Mouse (Mus musculus): ENCODE measurements around the gene Trmt44. TPM values are rescaled to one million over a fixed set of nuclear protein-coding genes. Genes with fewer than 3 reads are reported as not detected.

Trmt44 gene
- total and polyA plus RNA-seq, 3 experiments = 6.5 to 7.9 (median 7.5) TPM

DNA sequence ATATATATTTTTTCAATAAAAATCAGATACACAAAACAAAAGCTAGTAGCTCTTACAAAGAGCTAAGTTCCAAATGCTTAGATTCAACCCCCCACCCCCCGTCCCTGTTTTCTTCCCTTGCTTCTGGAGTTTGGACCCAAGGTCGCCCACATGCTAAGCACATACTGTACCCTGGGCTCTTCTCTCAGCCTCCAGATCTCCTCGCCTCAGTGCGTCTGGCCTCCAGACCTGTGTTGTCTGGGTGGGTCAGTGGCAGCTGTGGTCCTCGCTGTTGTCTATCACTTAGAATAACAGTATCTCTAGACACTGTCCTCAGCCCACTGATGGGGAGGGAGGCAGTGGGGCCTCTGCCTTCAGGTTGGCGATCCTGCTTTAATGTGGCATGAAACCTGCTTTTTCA, 18.4 kb upstream of the Trmt44 start:
- no peak overlapping the region for H3K4me3 ChIP-seq (replicated peaks in 1 of 3; ENCODE audit: low read depth in 2 of 3, low read length in 2 of 3, poor library complexity in 1 of 3)
- in situ Hi-C loops (cut with MboI; ENCODE audit: low pct_ligation_motif_present, low pct_unique_long_range_greater_than_20kb, low sequenced_read_pairs) = no loop called here
- H3K79me2 ChIP-seq (replicated peaks; ENCODE audit: control insufficient read depth, extremely low read depth, insufficient read depth, poor library complexity, severe bottlenecking) = no peaks in the 10 kb centered on the region
- TF ChIP-seq CTCF (conservative IDR thresholded peaks at IDR 0.05 in 1 of 2, IDR thresholded peaks at IDR 0.05 in 1 of 2; ENCODE audit: low read depth in 2 of 2, low read length in 2 of 2) (no peak), RAD21 (IDR thresholded peaks at IDR 0.05; ENCODE audit: low read depth, low read length) (no peak), TBP (conservative IDR thresholded peaks at IDR 0.05; ENCODE audit: low read depth, low read length) (no peak), ZC3H11A (IDR thresholded peaks at IDR 0.05; ENCODE audit: low read depth, low read length) (no peak), MXI1 (IDR thresholded peaks at IDR 0.05; ENCODE audit: low read depth, low read length) (no peak), JUN (IDR thresholded peaks at IDR 0.05; ENCODE audit: insufficient read depth, low read depth, low read length) (no peak)
- no peak overlapping the region for H3K27ac ChIP-seq (ENCODE audit: insufficient read depth, low read depth)
- H3K36me3 ChIP-seq (replicated peaks in 1 of 2; ENCODE audit: control insufficient read depth in 1 of 2, insufficient read depth in 1 of 2, low read length in 1 of 2) = peaks cover 68 to 95% of the 10 kb centered on the region in 2 experiments
- H3K9me3 ChIP-seq (replicated peaks; ENCODE audit: low read length) = peaks cover 11% of the 10 kb centered on the region
- dilution Hi-C loops (cut with MboI; ENCODE audit: extremely low pct_ligation_motif_present, extremely low pct_unique_long_range_greater_than_20kb, low sequenced_read_pairs) = no loop called here
- H3K27me3 ChIP-seq (replicated peaks) = no peaks in the 10 kb centered on the region
- no peak overlapping the region for H3K9ac ChIP-seq (ENCODE audit: insufficient read depth, low read depth)
- DNase-seq (ENCODE audit: extremely low read depth) = no peak
- H3K4me2 ChIP-seq (ENCODE audit: insufficient read depth, low read depth, poor library complexity, severe bottlenecking) = no peak overlapping the region
- H3K4me1 ChIP-seq (ENCODE audit: control insufficient read depth in 1 of 2, insufficient read depth in 2 of 2) = no peaks in the 10 kb centered on the region

DNA sequence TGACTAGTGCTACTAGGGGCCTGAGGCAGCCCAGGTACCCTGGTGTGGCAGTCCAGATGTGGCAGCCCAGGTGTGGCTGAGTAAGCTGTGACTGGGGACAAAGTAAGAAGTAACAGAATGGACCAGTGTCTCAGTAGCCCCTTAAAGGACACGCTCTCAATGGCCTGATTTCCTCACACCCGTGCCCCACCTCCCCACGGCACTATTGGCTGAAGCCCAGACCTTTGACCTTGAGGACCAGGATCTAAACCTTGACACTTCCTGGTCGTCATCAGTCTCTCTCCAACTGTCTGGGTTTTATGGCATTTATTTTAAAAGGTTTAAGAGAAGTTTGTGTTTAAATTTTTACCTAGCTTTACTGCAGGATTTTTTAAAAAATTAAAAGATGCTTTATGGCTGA, 18.0 kb upstream of the Trmt44 start:
- no peak for TF ChIP-seq SIN3A (IDR thresholded peaks at IDR 0.05; ENCODE audit: low read length)
- TF ChIP-seq NRF1 (IDR thresholded peaks at IDR 0.05; ENCODE audit: low read depth, low read length) = no peak
- TF ChIP-seq SMC3 (IDR thresholded peaks at IDR 0.05; ENCODE audit: low read depth, low read length) = no peak
- TF ChIP-seq MYC (IDR thresholded peaks at IDR 0.05; ENCODE audit: low read depth, low read length) = no peak
- TF ChIP-seq E2F4 (IDR thresholded peaks at IDR 0.05; ENCODE audit: insufficient replicate concordance, low read depth, low read length) = no peak
- TF ChIP-seq BHLHE40 (IDR thresholded peaks at IDR 0.05; ENCODE audit: low read depth, low read length) = no peak
- no peak for TF ChIP-seq NELFE (IDR thresholded peaks at IDR 0.05; ENCODE audit: low read depth, low read length)
- no peak for TF ChIP-seq ETS1 (conservative IDR thresholded peaks at IDR 0.05; ENCODE audit: low read depth, low read length)
- no peak for TF ChIP-seq ELF1 (IDR thresholded peaks at IDR 0.05; ENCODE audit: low read depth, low read length)
- TF ChIP-seq RAD21 (IDR thresholded peaks at IDR 0.05; ENCODE audit: low read depth, low read length) = no peak
- TF ChIP-seq IRF4 (IDR thresholded peaks at IDR 0.05; ENCODE audit: low read depth, low read length) = no peak
- TF ChIP-seq CTCF (conservative IDR thresholded peaks at IDR 0.05 in 1 of 2, IDR thresholded peaks at IDR 0.05 in 1 of 2; ENCODE audit: low read depth in 2 of 2, low read length in 2 of 2) = no peak
- TF ChIP-seq USF2 (conservative IDR thresholded peaks at IDR 0.05; ENCODE audit: low read depth, low read length) = no peak
- H3K27ac ChIP-seq (ENCODE audit: insufficient read depth, low read depth) = no peak overlapping the region

More for the DNA sequence above, 18.0 kb upstream of the Trmt44 start:
- Histone ChIP-seq H3K9me3 (replicated peaks; ENCODE audit: low read length) (peaks cover 6% of the 10 kb centered on the region), H3K4me3 (replicated peaks in 1 of 3; ENCODE audit: low read depth in 2 of 3, low read length in 2 of 3, poor library complexity in 1 of 3) (no peak overlapping the region), H3K4me2 (ENCODE audit: insufficient read depth, low read depth, poor library complexity, severe bottlenecking) (no peak overlapping the region), H3K9ac (ENCODE audit: insufficient read depth, low read depth) (no peak overlapping the region), H3K79me2 (replicated peaks; ENCODE audit: control insufficient read depth, extremely low read depth, insufficient read depth, poor library complexity, severe bottlenecking) (no peaks in the 10 kb centered on the region), H3K36me3 (replicated peaks in 1 of 2; ENCODE audit: control insufficient read depth in 1 of 2, insufficient read depth in 1 of 2, low read length in 1 of 2) (peaks cover 68 to 95% of the 10 kb centered on the region in 2 experiments), H3K4me1 (ENCODE audit: control insufficient read depth in 1 of 2, insufficient read depth in 2 of 2) (no peaks in the 10 kb centered on the region), H3K27me3 (replicated peaks) (no peaks in the 10 kb centered on the region)
- DNase-seq (ENCODE audit: extremely low read depth) = no peak
- in situ Hi-C loops (cut with MboI; ENCODE audit: low pct_ligation_motif_present, low pct_unique_long_range_greater_than_20kb, low sequenced_read_pairs) (no loop called here), dilution Hi-C loops (cut with MboI; ENCODE audit: extremely low pct_ligation_motif_present, extremely low pct_unique_long_range_greater_than_20kb, low sequenced_read_pairs) (no loop called here)
